Mouse (Mus musculus): ENCODE measurements around the gene Cdyl. TPM values are rescaled to one million over a fixed set of nuclear protein-coding genes. Genes with fewer than 3 reads are reported as not detected.

The Cdyl gene
- total RNA-seq (2021) = 10 to 100 TPM; 12.1 to 12.3 TPM

GRCm38 (mm10) chr13:35659406-35659985 lies at the start of gene Cdyl:
TSS of gene Cdyl (plus strand) at chr13:35659833.
- intact Hi-C loops (cut with DNase I) = no loop called here
- no peak for DNase-seq (ENCODE audit: extremely low spot score in 1 of 2, low spot score in 2 of 2)

DNA sequence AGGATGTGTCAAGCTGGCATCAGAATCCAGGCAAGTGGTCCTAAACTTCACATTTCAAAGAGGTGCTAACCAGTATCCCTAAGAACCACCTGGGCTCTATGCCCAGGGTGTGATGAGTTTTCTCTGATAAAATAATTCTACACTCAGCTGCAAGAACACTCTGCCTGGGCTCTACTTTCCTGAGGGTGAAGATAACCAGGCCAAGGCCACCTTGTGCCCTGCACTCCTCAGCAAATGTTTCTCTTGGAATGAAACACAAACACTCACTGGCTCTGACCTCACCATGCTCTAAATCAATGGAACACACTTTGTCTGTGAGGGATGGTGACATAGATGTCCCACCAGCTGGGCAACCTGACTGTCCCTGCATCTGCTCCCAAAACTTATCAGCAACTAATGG lies 48.9 kb upstream of the Cdyl start:
- intact Hi-C loops (cut with DNase I) = no loop called here
- DNase-seq (ENCODE audit: extremely low spot score in 1 of 2, low spot score in 2 of 2) = no peak

DNA sequence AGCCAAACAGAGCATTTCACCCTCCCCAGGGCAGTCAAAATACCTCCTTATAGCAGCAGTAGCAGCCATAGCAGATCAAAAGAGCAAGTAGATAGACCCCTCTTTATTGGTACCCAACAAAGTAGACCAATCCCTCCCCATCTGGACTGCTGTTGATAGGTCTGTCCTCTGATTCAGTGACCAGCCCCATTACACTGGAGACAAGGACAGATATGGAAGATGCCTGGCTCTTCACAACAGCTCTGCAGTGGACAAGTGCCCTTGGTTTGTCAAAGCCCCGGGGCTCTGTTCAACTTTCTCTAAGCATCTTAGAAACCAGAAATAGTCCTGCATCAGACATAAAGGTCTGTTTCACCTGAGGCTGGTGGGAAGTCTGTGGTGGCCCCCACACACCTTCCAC lies 47.1 kb upstream of the Cdyl start:
- intact Hi-C loops (cut with DNase I) = no loop called here
- DNase-seq (ENCODE audit: extremely low spot score in 1 of 2, low spot score in 2 of 2) = no peak

- no peak for DNase-seq (ENCODE audit: extremely low spot score in 1 of 2, low spot score in 2 of 2)
- intact Hi-C loops (cut with DNase I) = no loop called here
Observed at GRCm38 (mm10) chr13:35614832-35615479, 44.7 kb upstream of the Cdyl start.

DNA sequence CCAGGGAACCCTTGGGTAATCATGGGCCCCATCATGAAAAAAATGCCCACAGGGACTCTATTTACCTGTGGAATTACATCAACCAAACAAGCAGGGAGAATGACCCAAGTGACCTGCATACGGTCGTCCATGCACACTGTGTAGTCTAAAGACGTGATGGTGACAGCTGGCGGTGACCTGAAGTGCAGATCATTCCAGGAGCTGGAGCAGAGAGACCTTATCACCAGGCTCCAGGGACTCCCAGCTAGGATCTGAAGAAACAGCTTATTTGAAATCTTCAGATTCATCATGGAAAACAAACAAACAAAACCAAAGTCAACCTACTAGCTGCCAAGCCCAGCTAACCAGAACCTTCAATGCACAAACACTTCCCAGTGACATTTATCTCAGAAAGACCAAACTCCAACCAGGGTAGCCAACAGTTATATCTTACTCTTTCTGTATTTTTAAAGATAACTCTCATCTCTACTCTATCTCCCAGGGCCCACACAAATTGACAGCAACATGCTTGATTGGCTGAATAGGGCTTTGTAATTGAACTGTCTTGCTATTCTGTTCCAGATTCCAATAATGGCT lies 43.0 kb upstream of the Cdyl start:
- DNase-seq (ENCODE audit: extremely low spot score in 1 of 2, low spot score in 2 of 2) = no peak

GRCm38 (mm10) chr13:35619356-35619755 lies 40.3 kb upstream of the Cdyl start:
- DNase-seq (ENCODE audit: extremely low spot score in 1 of 2, low spot score in 2 of 2) = no peak
- intact Hi-C loops (cut with DNase I) = no loop called here

More for the DNA sequence above, 43.0 kb upstream of the Cdyl start:
- intact Hi-C loops (cut with DNase I) = no loop called here

- DNase-seq (ENCODE audit: extremely low spot score in 1 of 2, low spot score in 2 of 2) = no peak
- intact Hi-C loops (cut with DNase I) = no loop called here
Observed at GRCm38 (mm10) chr13:35620756-35621155, 38.9 kb upstream of the Cdyl start.

- intact Hi-C loops (cut with DNase I) = no loop called here
- DNase-seq (ENCODE audit: extremely low spot score in 1 of 2, low spot score in 2 of 2) = no peak
Observed at GRCm38 (mm10) chr13:35624831-35625230, 34.8 kb upstream of the Cdyl start.

DNA sequence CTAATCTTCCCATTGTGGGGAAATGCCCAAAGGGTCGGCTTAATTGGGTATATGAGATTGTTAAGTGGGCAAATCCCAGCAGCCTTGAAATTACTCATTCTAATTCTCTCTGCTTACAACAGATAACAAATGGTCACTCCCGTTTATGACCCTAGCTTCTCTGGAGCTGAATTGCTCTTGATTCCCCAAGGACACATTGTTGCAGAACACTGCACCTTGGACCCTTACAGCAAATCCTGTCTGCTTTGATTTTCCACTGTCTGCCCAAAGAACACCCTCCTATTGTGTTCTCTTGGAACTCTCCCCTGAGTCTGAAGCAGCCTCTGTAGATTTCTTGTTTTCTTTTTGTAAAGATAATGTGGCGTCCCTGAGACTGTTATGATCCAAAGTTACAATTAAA lies 34.1 kb upstream of the Cdyl start:
- intact Hi-C loops (cut with DNase I) = no loop called here
- DNase-seq (ENCODE audit: extremely low spot score in 1 of 2, low spot score in 2 of 2) = no peak

GRCm38 (mm10) chr13:35627319-35627718 lies 32.3 kb upstream of the Cdyl start:
- intact Hi-C loops (cut with DNase I) = no loop called here
- DNase-seq (ENCODE audit: extremely low spot score in 1 of 2, low spot score in 2 of 2) = no peak

DNA sequence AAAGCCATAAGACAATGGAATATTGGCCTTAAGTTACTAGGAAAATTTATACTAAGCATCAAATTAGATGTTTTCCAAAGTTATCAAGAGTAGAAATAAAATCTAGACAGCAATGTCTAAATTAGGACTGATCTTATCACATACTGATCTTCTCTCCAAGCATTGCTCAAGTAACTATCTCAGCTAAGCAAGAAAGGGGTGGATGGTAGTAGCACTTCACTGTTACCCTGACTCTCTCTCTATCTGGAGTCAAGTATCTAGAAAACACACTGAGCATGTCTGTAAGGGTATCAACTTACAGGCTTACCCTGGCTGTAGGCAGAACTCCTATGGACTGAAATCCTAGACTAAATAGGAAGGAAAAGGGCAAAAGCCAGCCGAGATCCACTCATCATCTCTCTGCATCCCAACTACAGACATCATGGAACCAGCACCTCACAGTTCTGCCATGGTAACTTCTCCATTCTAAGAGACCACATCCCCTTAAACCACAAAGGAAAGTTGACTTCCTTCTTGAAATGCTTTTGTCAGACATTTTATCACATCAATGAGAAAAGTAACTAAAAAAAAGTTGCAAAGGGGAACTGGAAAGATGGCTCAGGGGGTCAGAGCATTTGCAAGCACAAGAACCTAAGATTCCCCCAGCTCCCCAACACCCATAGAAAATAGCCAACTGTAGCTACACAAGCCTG lies 12.4 kb upstream of the Cdyl start:
- no peak for DNase-seq (ENCODE audit: extremely low spot score in 1 of 2, low spot score in 2 of 2)
- intact Hi-C loops (cut with DNase I) = no loop called here

DNA sequence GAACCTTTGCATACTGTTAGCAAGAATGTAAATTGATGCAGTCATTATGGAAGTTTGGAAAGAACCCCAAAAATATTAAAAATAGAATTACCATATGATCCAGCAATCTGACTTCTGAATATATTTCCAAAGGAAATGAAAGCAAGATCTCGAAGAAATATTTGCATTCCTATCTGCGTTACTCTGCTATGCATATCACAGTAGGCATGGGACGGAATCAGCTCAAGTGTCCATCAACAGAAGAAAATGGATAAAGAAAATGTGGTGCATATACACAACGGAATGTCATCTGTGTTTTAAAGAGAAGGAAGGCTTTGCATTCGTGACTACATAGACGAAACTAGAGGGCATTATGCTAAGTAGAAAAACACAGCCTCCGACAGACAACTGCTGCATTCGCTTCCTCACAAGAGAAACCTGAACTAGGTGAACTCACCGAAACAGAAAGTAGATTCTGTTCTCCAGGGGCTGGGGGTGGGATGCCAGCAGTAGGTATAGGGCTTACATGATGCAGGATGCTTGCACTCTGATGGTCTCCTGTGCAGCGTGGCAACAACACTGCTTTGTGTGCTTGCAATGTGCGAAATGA lies 9.3 kb upstream of the Cdyl start:
- no peak for DNase-seq (ENCODE audit: extremely low spot score in 1 of 2, low spot score in 2 of 2)
- intact Hi-C loops (cut with DNase I) = no loop called here

DNA sequence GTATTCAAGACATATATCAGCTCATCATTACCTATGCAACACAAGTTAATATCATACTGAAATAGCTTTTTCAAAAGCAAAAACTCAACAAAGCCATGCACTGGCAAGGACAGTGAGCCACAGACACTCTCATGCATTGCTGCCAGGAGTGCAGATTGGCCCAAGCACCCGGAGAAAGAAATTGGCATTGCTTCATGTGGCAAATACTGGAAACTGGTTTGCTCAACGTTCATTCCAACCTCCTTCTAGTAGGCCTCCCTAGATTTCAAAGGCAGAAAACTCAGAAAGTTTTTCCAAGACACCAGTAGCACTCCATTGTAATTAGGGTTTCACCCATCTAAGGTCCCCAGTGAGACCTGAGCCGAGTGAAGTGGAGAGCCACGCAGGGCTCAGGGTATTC lies 6.8 kb upstream of the Cdyl start:
- peak in 1 of 2 experiments; percentile 14 for DNase-seq (ENCODE audit: extremely low spot score in 1 of 2, low spot score in 2 of 2)
- intact Hi-C loops (cut with DNase I) = no loop called here

GRCm38 (mm10) chr13:35656853-35657252 lies 2.8 kb upstream of the Cdyl start:
- intact Hi-C loops (cut with DNase I) = no loop called here

GRCm38 (mm10) chr13:35665456-35665855 lies 5.8 kb downstream of the Cdyl start:
- DNase-seq (ENCODE audit: extremely low spot score in 1 of 2, low spot score in 2 of 2) = no peak
- intact Hi-C loops (cut with DNase I) = no loop called here

More at GRCm38 (mm10) chr13:35656853-35657252, 2.8 kb upstream of the Cdyl start:
- DNase-seq (ENCODE audit: extremely low spot score in 1 of 2, low spot score in 2 of 2) = no peak

- intact Hi-C loops (cut with DNase I) = no loop called here
- DNase-seq (ENCODE audit: extremely low spot score in 1 of 2, low spot score in 2 of 2) = no peak
Observed at GRCm38 (mm10) chr13:35669910-35670469, 10.4 kb downstream of the Cdyl start.

GRCm38 (mm10) chr13:35670875-35671274 lies 11.2 kb downstream of the Cdyl start:
- peak in 1 of 2 experiments; percentile 3 for DNase-seq (ENCODE audit: extremely low spot score in 1 of 2, low spot score in 2 of 2)
- intact Hi-C loops (cut with DNase I) = no loop called here

DNA sequence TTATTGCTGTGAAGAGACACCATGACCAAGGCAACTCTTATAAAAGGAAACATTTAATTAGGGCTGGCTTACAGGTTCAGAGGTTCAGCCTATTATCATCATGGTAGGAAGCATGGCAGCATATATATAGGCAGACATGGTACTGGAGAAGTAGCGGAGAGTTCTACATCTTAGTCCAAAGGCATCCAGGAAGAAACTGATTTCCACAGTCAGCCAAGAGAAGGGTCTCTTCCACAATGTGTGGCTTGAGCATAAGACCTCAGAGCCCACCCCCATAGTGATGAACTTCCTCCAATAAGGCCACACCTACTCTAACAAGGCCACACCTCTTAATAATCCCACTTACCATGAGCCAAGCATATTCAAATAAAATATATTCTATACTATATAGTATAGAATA lies 17.3 kb downstream of the Cdyl start:
- intact Hi-C loops (cut with DNase I) = no loop called here

DNA sequence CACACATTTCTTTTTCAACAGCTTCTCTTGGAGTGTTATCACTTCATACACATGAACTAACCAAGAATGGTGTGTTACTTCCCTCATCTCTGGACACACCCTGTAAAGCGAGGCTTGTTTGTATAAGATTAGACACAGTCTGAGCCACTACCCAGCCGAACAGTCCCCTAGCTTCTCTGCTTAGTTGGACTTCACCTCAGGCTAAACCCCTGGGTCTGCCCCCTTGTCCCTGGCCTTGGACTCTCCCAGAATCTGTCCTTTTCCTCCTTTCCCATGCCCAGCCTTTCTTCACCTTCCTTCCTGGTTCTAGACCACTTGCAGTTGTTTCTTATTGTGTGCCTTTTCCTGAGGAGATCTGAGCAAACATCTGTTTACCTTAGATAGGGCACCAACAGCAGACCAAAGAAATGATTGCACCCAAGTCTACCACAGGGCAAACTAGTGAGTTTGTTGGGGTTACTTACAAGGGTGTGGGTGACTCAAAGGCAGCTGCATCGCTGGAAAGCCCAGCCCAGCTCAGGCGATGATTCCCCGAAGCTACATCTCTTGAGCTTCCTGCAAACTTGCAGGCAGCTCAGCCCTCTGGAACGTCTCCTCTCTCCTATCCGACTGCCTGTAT lies 17.9 kb downstream of the Cdyl start:
- intact Hi-C loops (cut with DNase I) = no loop called here
- no peak for DNase-seq (ENCODE audit: extremely low spot score in 1 of 2, low spot score in 2 of 2)

More for the DNA sequence above, 17.3 kb downstream of the Cdyl start:
- DNase-seq (ENCODE audit: extremely low spot score in 1 of 2, low spot score in 2 of 2) = no peak
